Mouse (Mus musculus): ENCODE measurements around the gene Cldnd1.

Cldnd1 gene

GRCm38 (mm10) chr16:58727477-58728131, at the start of gene Cldnd1:
Gene Cldnd1 (plus strand): TSS chr16:58727910.
- peak; percentile 94 for DNase-seq (ENCODE audit: low read depth)

DNA sequence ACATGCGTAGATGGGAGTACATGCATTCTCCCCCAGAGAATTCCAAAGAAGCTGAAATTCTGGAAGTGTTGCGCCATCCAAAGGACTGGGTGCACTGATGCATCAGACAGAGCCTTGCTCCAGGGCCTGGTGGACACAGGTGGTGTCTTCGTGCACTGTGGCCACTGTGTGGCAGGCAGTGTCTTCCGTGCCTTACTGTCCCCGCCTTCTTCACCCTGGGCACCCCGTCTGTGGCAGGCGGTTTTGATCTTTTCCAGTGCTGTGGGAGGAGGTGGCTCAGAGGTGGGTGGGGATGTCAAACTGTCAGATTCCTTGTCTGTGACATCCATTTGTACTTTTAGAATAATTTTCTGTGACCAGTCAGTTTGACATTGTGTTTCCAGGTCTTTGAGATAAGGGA, 49.0 kb upstream of the Cldnd1 start:
- DNase-seq (ENCODE audit: low read depth) = no peak

DNA sequence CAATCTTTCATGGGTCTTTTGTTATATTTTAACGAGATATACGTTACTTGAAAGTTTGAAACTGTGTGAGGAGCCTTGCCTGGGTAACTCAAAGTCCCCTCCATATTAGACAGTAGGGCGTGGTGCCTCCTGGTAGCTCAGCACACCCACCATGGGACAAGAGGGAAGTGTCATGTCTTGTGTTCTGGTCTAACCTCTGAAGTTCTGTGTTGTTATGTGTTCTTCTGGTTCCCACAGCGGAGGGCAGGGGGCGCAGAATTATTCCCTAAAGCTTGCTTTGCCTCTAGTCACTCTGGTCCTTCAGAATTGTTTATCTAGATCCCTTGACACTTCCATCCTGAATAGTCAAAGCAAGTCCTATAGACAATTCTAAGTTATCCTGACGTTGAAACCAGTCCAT, 45.7 kb upstream of the Cldnd1 start:
- DNase-seq (ENCODE audit: low read depth) = no peak

- DNase-seq (ENCODE audit: low read depth) = no peak
These were observed 44.8 kb upstream of the Cldnd1 start for GRCm38 (mm10) chr16:58682870-58683269.

DNA sequence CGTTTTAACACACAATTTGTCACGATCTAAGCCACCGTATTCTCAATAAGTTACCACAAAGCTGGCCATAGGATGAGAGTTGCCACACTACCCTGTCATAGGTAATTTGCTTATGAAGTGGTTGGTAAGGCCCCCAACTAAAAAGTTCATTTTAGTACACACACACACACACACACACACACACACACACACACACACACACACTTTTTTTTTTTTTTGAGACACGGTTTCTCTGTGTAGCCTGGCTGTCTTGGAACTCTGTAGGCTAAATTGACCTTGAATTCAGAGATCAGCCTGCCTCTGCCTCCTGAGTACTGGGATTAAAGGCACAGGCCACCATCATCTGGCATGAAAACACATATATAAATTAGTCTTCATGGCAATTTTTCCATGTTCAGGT, 43.8 kb upstream of the Cldnd1 start:
- no peak for DNase-seq (ENCODE audit: low read depth)

DNA sequence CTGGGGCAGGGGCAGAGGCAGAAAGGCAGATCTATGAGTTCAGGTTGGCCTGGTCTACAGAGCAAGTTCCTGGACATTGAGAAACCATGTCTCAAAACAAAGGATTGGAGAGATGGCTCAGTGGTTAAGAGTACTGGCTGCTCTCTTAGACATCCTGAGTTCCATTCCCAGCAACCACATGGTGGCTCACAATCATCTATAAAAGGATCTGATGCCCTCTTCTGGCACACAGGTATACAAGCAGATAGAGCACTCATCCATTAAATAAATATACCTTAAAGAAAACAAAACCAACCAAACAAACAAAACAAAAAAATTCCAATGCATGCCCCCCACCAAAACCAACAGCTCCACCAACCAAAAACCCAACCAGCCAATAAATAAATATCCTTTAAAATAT, 43.2 kb upstream of the Cldnd1 start:
- DNase-seq (ENCODE audit: low read depth) = no peak

DNA sequence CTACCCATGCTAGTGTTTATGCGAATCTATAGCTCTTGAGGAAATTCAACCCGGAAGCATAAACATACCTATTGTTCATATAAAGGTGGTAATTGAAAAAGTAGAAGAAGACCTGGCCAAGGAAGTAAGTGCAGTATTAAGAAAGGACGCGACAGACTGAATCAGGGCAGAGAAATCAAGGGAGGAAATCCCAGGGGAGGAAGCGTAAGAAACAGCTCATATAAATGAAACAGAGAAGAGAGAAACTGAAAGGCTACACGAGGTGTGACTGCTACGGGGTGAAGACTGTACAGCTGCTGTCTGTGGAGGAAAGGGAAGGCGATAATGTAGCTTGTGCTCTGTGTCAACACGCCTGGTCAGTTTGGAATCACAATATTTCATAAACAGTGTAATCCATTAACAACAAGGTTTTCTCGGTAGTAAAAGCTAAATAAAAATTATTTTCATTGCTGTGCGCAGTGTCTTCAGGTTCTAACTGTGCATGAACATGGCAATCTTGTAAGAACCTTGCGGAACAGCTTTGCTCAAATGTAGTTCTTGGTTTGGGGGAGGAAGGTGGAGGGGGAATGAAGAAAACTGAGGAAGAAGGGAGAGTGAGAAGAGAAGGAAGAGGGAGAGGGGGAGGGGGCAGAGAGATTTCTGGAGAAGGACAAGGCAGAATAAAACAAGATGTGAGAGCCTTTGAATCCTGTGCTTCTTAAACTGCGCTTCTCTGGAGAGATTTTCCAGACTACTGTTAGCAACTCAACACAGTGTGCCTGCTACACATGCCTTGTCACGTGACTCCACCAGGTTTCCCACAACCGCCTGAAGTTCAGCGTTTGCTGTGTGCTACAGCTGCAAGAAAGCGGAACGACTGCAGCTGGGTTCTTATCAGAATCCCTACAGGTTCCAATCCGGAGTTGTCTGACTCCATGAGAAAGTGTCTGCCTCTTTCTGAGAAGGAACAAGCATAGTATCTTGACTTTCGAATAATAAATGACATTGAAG, 41.9 kb upstream of the Cldnd1 start:
- no peak for DNase-seq (ENCODE audit: low read depth)

- DNase-seq (ENCODE audit: low read depth) = no peak
These were observed 39.2 kb upstream of the Cldnd1 start for GRCm38 (mm10) chr16:58688534-58688933.

DNA sequence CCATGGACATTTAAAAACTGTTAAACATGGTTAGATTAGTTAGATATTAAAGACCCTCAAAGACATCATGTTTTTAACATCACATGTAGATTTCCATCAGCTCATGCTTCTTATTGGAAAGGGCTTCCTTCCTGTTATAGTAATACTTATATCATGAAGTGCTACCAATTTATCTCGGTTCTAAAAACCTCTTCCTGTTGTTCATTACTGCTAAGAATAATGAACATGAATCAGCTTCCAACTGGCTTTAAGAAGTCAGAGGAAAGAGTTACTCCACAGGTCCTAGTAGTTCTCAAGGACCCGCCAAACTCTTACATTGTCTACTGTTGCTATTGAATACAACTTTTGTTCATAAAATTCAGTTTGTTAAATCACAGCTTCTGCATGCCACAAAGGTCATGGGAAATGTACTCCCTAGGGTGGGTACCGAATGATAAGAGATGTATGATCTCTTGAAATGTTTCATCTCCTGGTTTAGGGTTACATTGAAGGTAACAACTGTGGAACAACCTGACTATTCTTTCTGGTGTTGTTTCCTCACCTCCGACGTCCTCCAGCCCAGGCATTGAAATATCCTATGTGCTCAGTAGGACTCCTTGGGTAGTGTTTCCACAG, 38.0 kb upstream of the Cldnd1 start:
- no peak for DNase-seq (ENCODE audit: low read depth)

DNA sequence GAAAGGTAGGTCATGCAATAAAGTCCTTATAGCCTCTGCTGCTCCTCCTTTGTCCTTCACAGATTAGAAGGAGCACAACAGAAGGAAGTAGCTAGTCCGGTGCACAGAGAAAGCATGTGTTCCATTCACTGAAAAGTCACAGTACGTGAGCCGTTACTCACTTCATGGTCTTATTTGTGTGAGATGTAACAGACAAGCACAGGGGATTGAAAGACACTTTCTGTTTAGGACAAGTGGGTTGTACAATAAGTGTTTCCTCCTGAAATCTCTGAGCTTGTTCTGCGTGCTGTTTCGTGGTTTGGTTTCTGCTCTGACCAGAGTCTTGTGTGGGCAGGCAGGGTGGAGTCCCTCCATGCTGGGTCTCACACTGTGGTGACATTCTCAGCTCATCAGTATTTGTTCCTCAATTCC, 37.4 kb upstream of the Cldnd1 start:
- no peak for DNase-seq (ENCODE audit: low read depth)

DNA sequence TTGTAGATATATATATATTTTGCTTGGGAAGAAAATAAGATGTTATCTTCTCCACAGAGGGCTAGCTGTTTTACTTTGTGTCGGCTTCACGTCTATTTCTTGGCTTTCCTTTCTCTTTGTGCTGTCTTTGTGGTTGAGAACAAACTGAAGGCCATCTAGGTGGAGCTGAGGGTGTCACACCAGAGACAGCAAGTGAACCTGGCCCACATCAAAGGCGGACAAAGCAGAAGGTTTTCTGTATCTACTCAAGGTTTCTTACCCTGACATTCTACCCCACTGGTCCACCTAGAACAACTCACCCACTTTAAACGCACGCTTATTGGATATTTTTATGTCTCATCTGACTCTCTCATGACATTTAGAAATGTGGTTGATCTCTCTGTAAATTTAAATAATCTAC, 33.6 kb upstream of the Cldnd1 start:
- DNase-seq (ENCODE audit: low read depth) = no peak

DNA sequence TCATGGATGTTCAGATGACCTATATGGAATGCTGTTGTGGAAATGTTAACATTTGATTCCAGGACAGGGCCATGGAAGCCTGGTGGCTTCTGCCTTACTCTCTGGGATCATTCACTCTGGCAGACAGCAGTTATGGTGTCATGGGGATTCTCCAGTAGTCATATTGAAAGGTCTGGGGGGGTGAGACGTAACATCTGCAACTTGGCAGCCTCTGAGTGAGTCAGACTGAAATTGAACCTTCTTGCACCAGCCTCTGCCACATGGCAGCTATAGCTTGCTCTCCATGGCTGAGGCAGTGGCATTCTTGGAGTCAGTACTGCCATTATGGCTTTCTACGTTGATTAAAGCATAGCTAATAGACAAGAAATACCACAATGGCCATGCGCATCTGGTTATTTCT, 30.9 kb upstream of the Cldnd1 start:
- no peak for DNase-seq (ENCODE audit: low read depth)

- no peak for DNase-seq (ENCODE audit: low read depth)
These were observed 30.4 kb upstream of the Cldnd1 start for GRCm38 (mm10) chr16:58697261-58697660.

DNA sequence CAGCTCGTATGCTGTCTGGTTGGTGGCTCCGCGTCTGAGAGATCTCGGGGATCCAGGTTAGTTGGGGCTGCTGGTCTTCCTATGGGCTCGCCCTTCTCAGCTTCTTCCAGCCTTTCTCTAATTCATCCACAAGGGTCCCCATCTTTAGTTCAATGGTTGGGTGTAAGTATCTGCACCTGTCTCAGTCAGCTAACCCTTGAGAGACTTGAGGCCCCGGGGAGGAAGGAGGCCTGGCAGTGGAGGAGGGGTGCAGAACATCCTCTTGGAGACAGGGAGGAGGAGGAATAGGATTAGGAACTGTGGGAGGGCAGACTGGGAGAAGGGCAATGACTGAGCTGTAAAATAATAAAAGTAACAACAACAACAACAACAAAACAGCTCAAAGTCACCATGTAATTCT, 27.5 kb upstream of the Cldnd1 start:
- DNase-seq (ENCODE audit: low read depth) = no peak

GRCm38 (mm10) chr16:58700816-58701424, 26.8 kb upstream of the Cldnd1 start:
- DNase-seq (ENCODE audit: low read depth) = no peak

GRCm38 (mm10) chr16:58701779-58702178, 25.9 kb upstream of the Cldnd1 start:
- DNase-seq (ENCODE audit: low read depth) = no peak

DNA sequence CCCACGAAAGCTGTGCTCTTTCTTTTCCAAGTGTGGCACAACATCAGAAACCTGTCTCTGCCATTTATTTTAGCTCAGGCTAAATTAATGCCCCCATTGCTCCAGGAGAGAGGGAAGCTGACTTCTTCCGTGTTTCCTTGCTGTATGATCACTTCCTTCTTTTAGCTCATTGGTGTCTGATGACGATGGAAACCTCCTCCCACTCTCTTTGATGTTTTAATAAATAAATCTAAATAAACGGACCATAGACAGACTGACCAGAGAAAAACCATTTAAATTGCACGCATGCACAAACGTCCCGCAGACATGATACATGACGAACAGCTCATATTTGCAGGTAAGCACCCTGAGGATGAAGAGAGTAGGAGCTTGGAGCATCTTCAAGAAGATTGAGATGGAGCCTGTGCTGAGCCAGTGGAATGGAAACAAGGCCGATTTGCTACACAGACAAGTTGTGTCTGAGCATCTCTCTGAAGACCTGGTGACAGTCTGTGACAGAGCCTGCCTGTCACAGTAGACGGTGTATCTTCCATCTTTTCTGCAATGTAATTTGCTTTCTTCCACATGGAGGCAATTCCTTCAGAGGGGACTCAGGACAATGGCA, 25.3 kb upstream of the Cldnd1 start:
- no peak for DNase-seq (ENCODE audit: low read depth)

DNA sequence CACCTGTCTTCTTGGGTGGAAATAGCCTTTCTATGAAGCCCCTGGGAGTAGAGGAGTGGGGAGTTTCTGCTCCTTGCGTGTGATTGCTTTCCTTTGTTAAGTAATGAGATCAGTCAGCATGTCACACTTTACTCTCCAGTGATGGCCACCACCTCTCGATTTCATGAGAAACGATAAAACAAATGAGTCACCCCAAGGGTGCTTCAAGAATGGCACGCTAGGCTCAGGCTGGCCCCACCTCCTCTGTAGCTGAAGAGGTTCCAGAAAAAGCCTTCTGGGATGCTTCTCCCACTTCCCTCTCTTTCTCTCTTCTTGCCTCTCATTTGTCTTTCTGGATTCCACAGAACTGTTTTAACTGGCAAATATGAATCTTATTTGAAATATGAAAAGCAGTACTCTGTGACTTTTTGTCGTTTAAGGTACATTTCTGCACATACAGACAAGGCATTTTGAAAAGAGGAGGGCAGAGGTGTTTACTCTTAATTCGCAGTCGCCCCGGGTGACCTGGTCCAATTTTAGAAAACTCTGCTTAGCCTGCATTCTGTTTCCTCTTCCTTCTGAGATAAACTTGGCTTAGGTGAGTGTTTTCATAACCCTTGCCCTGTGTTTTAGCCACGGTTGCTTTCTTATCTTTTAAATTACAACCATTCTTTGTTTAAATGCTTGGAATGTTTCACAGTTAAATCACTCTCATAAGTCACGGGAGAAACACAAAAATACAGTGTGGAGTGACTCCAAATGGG, 24.2 kb upstream of the Cldnd1 start:
- no peak for DNase-seq (ENCODE audit: low read depth)

- DNase-seq (ENCODE audit: low read depth) = no peak
These were observed 22.7 kb upstream of the Cldnd1 start for GRCm38 (mm10) chr16:58704999-58705398.

DNA sequence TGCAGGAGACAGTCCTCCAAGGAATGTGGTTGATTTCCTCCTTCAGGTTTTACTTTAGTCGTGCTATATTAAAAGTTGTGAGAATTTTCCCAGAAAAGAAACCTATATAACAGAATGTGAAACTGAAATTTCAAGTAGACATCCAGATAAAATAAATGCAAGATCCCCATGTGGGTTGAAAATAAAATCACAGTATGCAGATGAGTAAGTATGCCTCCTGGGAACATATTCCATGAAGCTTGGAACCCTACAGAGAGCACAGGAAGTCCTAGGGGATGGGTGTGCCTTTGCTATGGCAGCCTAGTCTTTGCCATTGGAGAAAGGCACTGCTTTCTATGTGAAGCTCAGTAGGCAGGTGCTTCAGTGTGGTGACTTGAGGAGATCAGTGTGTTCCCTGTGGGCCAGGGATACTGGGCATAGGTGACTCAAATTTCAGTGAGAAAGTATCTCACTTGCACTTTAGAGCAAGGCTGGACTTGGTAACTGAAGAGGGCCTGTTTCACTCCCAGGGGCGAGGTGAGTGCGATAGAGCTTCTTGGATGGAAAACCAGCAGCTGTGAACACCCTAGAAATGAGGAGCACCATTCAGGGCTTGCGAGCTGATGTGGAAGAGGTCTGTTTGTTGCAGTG, 20.3 kb upstream of the Cldnd1 start:
- DNase-seq (ENCODE audit: low read depth) = no peak
